Mouse (Mus musculus) kidney, adult 2 months (tissue): ENCODE measurements at regions not wholly inside any gene's neighbourhood (a gene's known extent, or its start where the extent isn't known, plus 50 kb on each side); places are given as distances from the start of the nearest gene placed in this dataset.

Experiments used
- DNase-seq: peaks from one replicate; pipeline ENCODE4 v3.0.0; 2021
- H3K27ac ChIP-seq: fragments of 200-500 bp; 2 replicates; pipeline ENCODE4 v1.5.1; 2012; ENCODE audit warnings: low read depth, low read length, control low read depth, inconsistent platforms; ENCODE audit not compliant: insufficient read depth
- H3K27me3 ChIP-seq: fragments of 200-500 bp; replicated peaks from 2 replicates; pipeline ENCODE4 v1.6.1; 2012; ENCODE audit warnings: mild to moderate bottlenecking, moderate library complexity, low read length, inconsistent platforms; ENCODE audit not compliant: control insufficient read depth, insufficient read depth
- H3K36me3 ChIP-seq: fragments of 200-500 bp; 2 replicates; pipeline ENCODE4 v1.6.1; 2012; ENCODE audit warnings: mild to moderate bottlenecking, moderate library complexity, low read length, inconsistent platforms; ENCODE audit not compliant: control insufficient read depth, insufficient read depth
- H3K4me1 ChIP-seq: fragments of 200-500 bp; 2 replicates; pipeline ENCODE4 v1.6.1; 2011; ENCODE audit warnings: low read length; ENCODE audit not compliant: control insufficient read depth, insufficient read depth
- H3K4me3 ChIP-seq: fragments of 200-500 bp; 2 replicates; pipeline ENCODE4 v1.5.1; 2011; ENCODE audit warnings: mild to moderate bottlenecking, low read depth, low read length, control low read depth; ENCODE audit not compliant: insufficient read depth
- CTCF ChIP-seq: fragments of 200-500 bp; conservative IDR thresholded peaks from 2 replicates; pipeline ENCODE4 v1.5.1; 2011; ENCODE audit warnings: low read depth, mild to moderate bottlenecking, control low read depth, low read length, moderate library complexity, mixed read lengths; ENCODE audit not compliant: insufficient read depth, insufficient read length
- POLR2A ChIP-seq: fragments of 200-500 bp; IDR thresholded peaks from one replicate; pipeline ENCODE4 v1.6.1; 2011; ENCODE audit warnings: low read depth, low read length, control low read depth
- WGBS: fragments of 180-500 bp; shearing (Covaris S2); methylation state at CpG from one replicate; pipeline ENCODE4 v1.1.7; 2018; 5-methylcytosine and 5-hydroxymethylcytosine counted together

GRCm38 (mm10) chr15:97536145-97536544 lies 169.5 kb downstream of the Rpap3 start:
- Histone ChIP-seq H3K27me3 (no peaks in the 10 kb centered on the region; the same call in 1 of the 2 replicates), H3K27ac (no peak overlapping the region), H3K4me3 (no peak overlapping the region), H3K4me1 (no peaks in the 10 kb centered on the region), H3K36me3 (no peaks in the 10 kb centered on the region)
- DNase-seq = no peak
- 91% methylated on average over 12 of the region's 12 CpGs for WGBS
- TF ChIP-seq CTCF = no peak
- TF ChIP-seq POLR2A = no peak

DNA sequence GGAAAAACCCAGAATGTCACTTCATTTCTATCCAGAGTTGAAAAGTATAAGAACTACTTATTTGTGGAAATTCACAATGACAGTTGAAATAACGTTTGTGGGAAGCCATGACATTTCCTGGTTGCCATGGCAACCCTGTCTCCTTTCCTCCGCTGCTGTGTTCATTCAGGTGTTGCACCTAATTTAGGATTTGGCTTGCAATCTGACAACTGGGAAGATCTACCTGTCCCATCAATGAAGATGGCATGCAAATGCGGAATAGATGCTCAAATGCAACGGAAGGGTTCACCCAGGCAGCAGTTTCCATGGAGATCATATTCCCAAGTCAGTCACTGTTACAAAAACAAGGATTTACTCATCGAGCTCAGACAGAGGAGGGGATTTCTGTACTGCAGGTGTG lies 170.7 kb downstream of the Rpap3 start:
- 57% methylated on average over 5 of the region's 5 CpGs for WGBS
- TF ChIP-seq POLR2A (no peak), CTCF (no peak)

DNA sequence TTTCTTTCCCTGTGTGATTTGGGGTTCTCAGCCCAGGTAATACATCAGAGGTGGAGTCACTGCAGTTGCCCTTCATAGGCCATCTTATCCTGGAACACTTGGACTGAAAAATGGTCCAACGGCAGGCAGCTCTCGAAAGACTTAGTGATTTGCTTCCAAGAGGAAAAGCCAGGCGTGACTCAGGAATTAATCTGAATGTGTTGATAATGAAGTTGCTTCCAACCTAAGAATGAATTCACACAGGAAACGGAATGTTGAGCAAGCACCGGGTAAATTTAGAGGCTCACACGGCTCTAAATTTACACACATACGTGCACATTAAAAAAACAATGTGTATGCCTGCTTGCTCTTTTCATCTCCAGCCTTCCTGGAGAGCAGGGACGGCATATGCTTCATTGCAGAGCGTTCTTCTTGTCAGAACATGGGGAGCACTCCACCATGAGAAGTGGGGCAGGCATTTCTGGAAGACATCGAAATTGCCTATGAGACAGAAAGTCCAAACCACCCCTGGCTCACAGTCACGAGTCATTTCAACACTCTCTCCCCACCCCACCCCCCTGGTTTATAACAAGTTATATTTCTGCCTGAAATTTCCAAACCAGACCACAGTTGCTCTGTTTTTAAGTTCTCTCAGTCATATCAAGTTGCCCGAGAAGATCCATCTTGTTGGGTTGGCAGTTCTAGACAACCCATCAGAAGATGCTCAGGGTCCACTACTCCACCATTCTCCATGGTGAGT lies 171.9 kb downstream of the Rpap3 start:
- Histone ChIP-seq H3K36me3 (no peaks in the 10 kb centered on the region), H3K4me1 (no peaks in the 10 kb centered on the region), H3K27me3 (no peaks in the 10 kb centered on the region; the same call in 1 of the 2 replicates), H3K27ac (no peak overlapping the region), H3K4me3 (no peak overlapping the region)
- DNase-seq = no peak
- TF ChIP-seq POLR2A (no peak), CTCF (no peak)
- WGBS = 67% methylated on average over 12 of the region's 12 CpGs

More for the DNA sequence above, 170.7 kb downstream of the Rpap3 start:
- no peak for DNase-seq
- no peaks in the 10 kb centered on the region; the same call in 1 of the 2 replicates for H3K27me3 ChIP-seq
- H3K27ac ChIP-seq = no peak overlapping the region
- no peaks in the 10 kb centered on the region for H3K4me1 ChIP-seq
- no peak overlapping the region for H3K4me3 ChIP-seq
- H3K36me3 ChIP-seq = no peaks in the 10 kb centered on the region

DNA sequence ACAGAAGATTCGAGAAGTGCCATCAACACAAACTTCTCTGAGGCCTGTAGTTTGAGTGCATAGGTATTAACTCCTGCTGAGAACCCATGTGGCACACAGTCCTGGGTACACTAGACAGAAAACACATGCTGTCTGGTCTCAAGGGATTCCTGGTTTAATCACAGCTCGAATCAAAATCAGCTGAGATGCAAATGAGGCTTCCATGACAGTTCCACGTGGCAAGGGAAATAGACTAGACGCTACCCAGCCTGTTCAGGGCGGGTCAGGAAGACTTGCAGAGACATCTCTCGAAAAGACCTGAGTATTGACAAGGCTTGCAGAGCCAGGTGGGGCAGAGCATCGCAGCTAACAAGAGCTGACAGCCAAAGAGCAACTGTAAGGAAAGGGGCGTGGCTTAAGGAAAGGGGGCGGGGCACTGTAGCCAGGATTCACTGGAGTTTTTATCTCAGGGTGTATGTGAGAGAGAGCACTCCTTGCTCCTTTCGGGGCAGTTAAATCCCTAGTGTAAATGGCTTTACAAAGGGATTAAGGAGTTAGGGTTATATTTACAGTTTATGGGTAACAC lies 173.2 kb downstream of the Rpap3 start:
- H3K27ac ChIP-seq = no peak overlapping the region
- no peaks in the 10 kb centered on the region; the same call in 1 of the 2 replicates for H3K27me3 ChIP-seq
- no peaks in the 10 kb centered on the region for H3K4me1 ChIP-seq
- WGBS = 63% methylated on average over 10 of the region's 10 CpGs
- no peak for DNase-seq
- H3K36me3 ChIP-seq = no peaks in the 10 kb centered on the region
- TF ChIP-seq CTCF (no peak), POLR2A (no peak)
- H3K4me3 ChIP-seq = no peak overlapping the region

DNA sequence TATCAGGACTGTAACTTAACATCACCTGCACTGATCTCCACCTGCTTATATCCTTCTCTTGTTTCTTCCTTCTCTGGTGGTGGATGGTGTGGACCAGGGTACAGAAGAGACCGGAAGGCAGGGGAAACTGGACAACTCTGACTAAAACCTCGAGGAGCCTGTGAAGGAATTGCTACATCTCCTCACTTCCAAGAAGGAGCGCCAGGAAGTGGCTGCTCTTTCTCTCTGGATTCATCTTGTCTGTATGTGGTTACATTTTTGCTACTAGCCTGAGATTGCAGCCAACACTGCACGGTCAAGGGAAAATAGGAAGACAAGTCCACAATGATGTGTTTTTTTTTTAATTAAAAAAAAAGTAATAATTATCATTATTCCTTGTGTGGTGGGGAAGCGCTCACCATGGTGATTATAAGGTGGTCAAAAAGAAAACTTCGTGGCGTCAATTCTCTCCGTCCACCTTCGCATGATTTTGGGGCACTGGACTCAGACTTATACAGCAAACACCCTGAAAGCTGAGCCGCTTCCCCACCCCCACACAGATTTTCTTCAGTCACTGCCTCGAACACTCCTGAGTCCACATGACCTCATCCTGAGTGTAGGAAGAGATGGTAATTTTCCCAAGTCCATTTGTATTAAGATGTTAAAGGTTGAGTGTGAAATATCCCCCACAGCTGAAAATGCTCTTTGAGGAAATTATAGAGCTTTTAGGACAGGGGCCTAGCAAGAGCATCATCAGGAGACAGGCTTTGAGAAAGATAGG lies 177.2 kb downstream of the Rpap3 start:
- no peaks in the 10 kb centered on the region for H3K36me3 ChIP-seq
- H3K27ac ChIP-seq = no peak overlapping the region
- no peaks in the 10 kb centered on the region for H3K4me1 ChIP-seq
- H3K4me3 ChIP-seq = no peak overlapping the region
- no peak for DNase-seq
- TF ChIP-seq CTCF = no peak
- TF ChIP-seq POLR2A = no peak
- WGBS = 82% methylated on average over 11 of the region's 11 CpGs
- no peaks in the 10 kb centered on the region for H3K27me3 ChIP-seq

GRCm38 (mm10) chr15:97520395-97520794 lies 185.2 kb downstream of the Rpap3 start:
- no peaks in the 10 kb centered on the region for H3K36me3 ChIP-seq
- no peaks in the 10 kb centered on the region for H3K27me3 ChIP-seq
- no peak for DNase-seq
- H3K4me1 ChIP-seq = no peaks in the 10 kb centered on the region
- H3K4me3 ChIP-seq = no peak overlapping the region
- no peak overlapping the region for H3K27ac ChIP-seq
- TF ChIP-seq CTCF (no peak), POLR2A (no peak)
- 78% methylated on average over 2 of the region's 2 CpGs for WGBS

DNA sequence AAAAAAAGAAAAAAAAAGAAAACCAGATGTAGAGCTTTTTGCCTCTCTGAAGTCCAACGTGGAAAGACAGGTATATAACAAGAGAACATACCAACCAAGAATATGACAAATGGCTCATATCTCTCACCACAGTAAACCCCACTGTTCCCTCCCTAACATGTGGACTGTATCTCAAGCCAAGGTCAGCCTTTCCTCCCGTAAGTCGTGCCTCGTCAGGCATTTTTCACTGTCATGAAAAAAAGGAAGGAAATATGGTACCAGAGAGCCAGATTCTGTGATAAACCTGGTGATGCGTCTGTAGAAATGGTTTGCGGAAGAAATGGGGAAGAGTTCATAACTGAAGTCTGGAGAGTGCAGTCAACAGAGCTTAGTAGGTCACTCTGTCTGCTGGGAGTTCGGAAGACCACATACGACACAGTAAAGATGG lies 185.7 kb downstream of the Rpap3 start:
- Histone ChIP-seq H3K27me3 (no peaks in the 10 kb centered on the region), H3K4me1 (no peaks in the 10 kb centered on the region), H3K4me3 (no peak overlapping the region), H3K27ac (no peak overlapping the region), H3K36me3 (no peaks in the 10 kb centered on the region)
- TF ChIP-seq POLR2A (no peak), CTCF (no peak)
- no peak for DNase-seq
- 72% methylated on average over 8 of the region's 8 CpGs for WGBS
